Mouse (Mus musculus) forebrain, postnatal 0 days (tissue): ENCODE measurements around the gene Plxna4. TPM values are rescaled to one million over a fixed set of nuclear protein-coding genes. Genes with fewer than 3 reads are reported as not detected.
A peak's percentile ranks its signal among the peaks of the same experiment; 100 is the strongest.

ENCODE experiments used
- ATAC-seq: fragments of 200-750 bp; cut with Nextera tagmentation; 2 replicates; pipeline ENCODE4 v1.8.0; 2017; ENCODE audit warnings: mild to moderate bottlenecking, moderate library complexity
- DNase-seq: peaks from one replicate; pipeline ENCODE4 v3.0.0-alpha.2; 2015
- H3K27ac ChIP-seq: fragments of 300-500 bp; sonication (generic); 2 replicates; pipeline ENCODE4 v1.5.1; 2014; ENCODE audit warnings: low read depth, mild to moderate bottlenecking, antibody characterized with exemption, low read length, moderate library complexity, mixed read lengths
- H3K27me3 ChIP-seq: fragments of 300-500 bp; sonication (generic); 2 replicates; pipeline ENCODE4 v1.6.1; 2014; ENCODE audit warnings: mild to moderate bottlenecking, low read length, mixed read lengths; ENCODE audit not compliant: insufficient read depth
- H3K36me3 ChIP-seq: fragments of 300-500 bp; sonication (generic); 2 replicates; pipeline ENCODE4 v1.6.1; 2014; ENCODE audit warnings: mild to moderate bottlenecking, moderate library complexity; ENCODE audit not compliant: insufficient read depth
- H3K4me1 ChIP-seq: fragments of 300-500 bp; sonication (generic); 2 replicates; pipeline ENCODE4 v1.6.1; 2014; ENCODE audit warnings: antibody characterized with exemption; ENCODE audit not compliant: insufficient read depth
- H3K4me2 ChIP-seq: fragments of 300-500 bp; sonication (generic); 2 replicates; pipeline ENCODE4 v1.6.1; 2014; ENCODE audit warnings: low read depth, mild to moderate bottlenecking, moderate library complexity
- H3K4me3 ChIP-seq: fragments of 300-500 bp; sonication (generic); 2 replicates; pipeline ENCODE4 v1.5.1; 2014; ENCODE audit warnings: low read depth, low read length, mixed read lengths
- H3K9ac ChIP-seq: fragments of 300-500 bp; sonication (generic); 2 replicates; pipeline ENCODE4 v1.6.1; 2014; ENCODE audit warnings: mild to moderate bottlenecking
- H3K9me3 ChIP-seq: fragments of 300-500 bp; sonication (generic); 2 replicates; pipeline ENCODE4 v1.6.1; 2016; ENCODE audit warnings: low read length
- CTCF ChIP-seq: sonication (generic); IDR thresholded peaks from 2 replicates; pipeline ENCODE4 v1.5.1; 2016; ENCODE audit warnings: antibody characterized with exemption, control low read depth, low read depth
- WGBS: fragments of 180-500 bp; shearing (Covaris S2); extraction: QIAGEN DNeasy Blood & Tissue Kit; methylation state at CpG from one replicate; pipeline ENCODE4 v1.1.7; 2014; 5-methylcytosine and 5-hydroxymethylcytosine counted together
- polyA plus RNA-seq: library from polyadenylated mRNA; unstranded; fragments of >200 nt; fragmentation: Nextera tagmentation; extraction: Ambion mirVana; gene quantifications from 2 replicates; pipeline ENCODE4 v1.2.1, GENCODE M21; 2015
- total RNA-seq: library from RNA; depleted of rRNA; stranded (reverse); fragments of >200 nt; gene quantifications from 2 replicates; pipeline ENCODE4 v1.2.3, GENCODE M21; 2014

The Plxna4 gene
- total and polyA plus RNA-seq, 2 experiments from 2014 or later: 12.0 to 51.5 TPM

GRCm38 (mm10) chr6:32585211-32585610 is 2.8 kb downstream of the Plxna4 start:
- Histone ChIP-seq H3K27ac (peak overlapping the region; percentile 42), H3K9ac (peak overlapping the region; percentile 46), H3K36me3 (0 out of 2 replicates have a peak, but pooled peaks cover 3% of the 10 kb centered on the region), H3K4me2 (peak overlapping the region; percentile 77), H3K4me1 (peaks cover 11% of the 10 kb centered on the region; the same call in 1 of the 2 replicates), H3K27me3 (no peaks in the 10 kb centered on the region), H3K4me3 (peak overlapping the region; percentile 85), H3K9me3 (no peaks in the 10 kb centered on the region)
- TF ChIP-seq CTCF: no peak
- 28% methylated on average over 3 of the region's 3 CpGs for WGBS
- no peak for ATAC-seq
- DNase-seq: peak; percentile 34

GRCm38 (mm10) chr6:32584243-32584880 is 3.6 kb downstream of the Plxna4 start:
- H3K4me2 ChIP-seq: peak overlapping the region; percentile 77
- peak overlapping the region; percentile 46 for H3K9ac ChIP-seq
- no peaks in the 10 kb centered on the region for H3K9me3 ChIP-seq
- DNase-seq: peak; percentile 58
- peak; percentile 59 for TF ChIP-seq CTCF
- H3K4me1 ChIP-seq: peaks cover 11% of the 10 kb centered on the region; the same call in 1 of the 2 replicates
- peak overlapping the region; percentile 57 for H3K27ac ChIP-seq
- H3K4me3 ChIP-seq: peak overlapping the region; percentile 85
- ATAC-seq: no peak
- 0 out of 2 replicates have a peak, but pooled peaks cover 3% of the 10 kb centered on the region for H3K36me3 ChIP-seq
- 10% methylated on average over 5 of the region's 5 CpGs for WGBS
- H3K27me3 ChIP-seq: no peaks in the 10 kb centered on the region

GRCm38 (mm10) chr6:32583582-32583981 is 4.4 kb downstream of the Plxna4 start:
- 0 out of 2 replicates have a peak, but pooled peaks cover 3% of the 10 kb centered on the region for H3K36me3 ChIP-seq
- H3K9me3 ChIP-seq: no peaks in the 10 kb centered on the region
- H3K4me1 ChIP-seq: peaks cover 11% of the 10 kb centered on the region; the same call in 1 of the 2 replicates
- ATAC-seq (no peak), DNase-seq (peak; percentile 66)
- H3K27me3 ChIP-seq: no peaks in the 10 kb centered on the region
- peak overlapping the region; percentile 46 for H3K9ac ChIP-seq
- peak overlapping the region; percentile 85 for H3K4me3 ChIP-seq
- H3K4me2 ChIP-seq: peak overlapping the region; percentile 77
- 10% methylated on average over 3 of the region's 3 CpGs for WGBS
- TF ChIP-seq CTCF: peak; percentile 67
- H3K27ac ChIP-seq: peak overlapping the region; percentile 57

GRCm38 (mm10) chr6:32571485-32571884 is 16.5 kb downstream of the Plxna4 start:
- H3K4me3 ChIP-seq: no peak overlapping the region
- H3K4me1 ChIP-seq: no peaks in the 10 kb centered on the region; the same call in none of the 2 replicates
- H3K4me2 ChIP-seq: no peak overlapping the region
- DNase-seq: no peak
- H3K36me3 ChIP-seq: 0 out of 2 replicates have a peak, but pooled peaks cover 11% of the 10 kb centered on the region
- H3K9ac ChIP-seq: no peak overlapping the region
- ATAC-seq: no peak
- H3K27ac ChIP-seq: no peak overlapping the region
- WGBS: 72% methylated on average over 5 of the region's 5 CpGs
- TF ChIP-seq CTCF: no peak
- H3K27me3 ChIP-seq: no peaks in the 10 kb centered on the region
- no peaks in the 10 kb centered on the region for H3K9me3 ChIP-seq

- Histone ChIP-seq H3K27me3 (no peaks in the 10 kb centered on the region), H3K9ac (no peak overlapping the region), H3K36me3 (0 out of 2 replicates have a peak, but pooled peaks cover 8% of the 10 kb centered on the region), H3K27ac (no peak overlapping the region), H3K4me1 (no peaks in the 10 kb centered on the region; the same call in none of the 2 replicates), H3K4me3 (no peak overlapping the region), H3K9me3 (no peaks in the 10 kb centered on the region), H3K4me2 (no peak overlapping the region)
- DNase-seq (no peak), ATAC-seq (no peak)
- no peak for TF ChIP-seq CTCF
- 53% methylated on average over 3 of the region's 3 CpGs for WGBS
Measured at GRCm38 (mm10) chr6:32570445-32570844, 17.5 kb downstream of the Plxna4 start.

GRCm38 (mm10) chr6:32569919-32570318 is 18.1 kb downstream of the Plxna4 start:
- 0 out of 2 replicates have a peak, but pooled peaks cover 2% of the 10 kb centered on the region for H3K36me3 ChIP-seq
- no peaks in the 10 kb centered on the region for H3K9me3 ChIP-seq
- TF ChIP-seq CTCF: no peak
- H3K9ac ChIP-seq: no peak overlapping the region
- no peak for ATAC-seq
- H3K27ac ChIP-seq: no peak overlapping the region
- no peaks in the 10 kb centered on the region; the same call in none of the 2 replicates for H3K4me1 ChIP-seq
- H3K27me3 ChIP-seq: no peaks in the 10 kb centered on the region
- no peak overlapping the region for H3K4me2 ChIP-seq
- WGBS: 80% methylated on average over 3 of the region's 3 CpGs
- no peak overlapping the region for H3K4me3 ChIP-seq
- no peak for DNase-seq

GRCm38 (mm10) chr6:32546915-32547314 is 41.1 kb downstream of the Plxna4 start:
- DNase-seq (no peak), ATAC-seq (no peak)
- H3K4me3 ChIP-seq: no peak overlapping the region
- H3K36me3 ChIP-seq: peaks cover 3% of the 10 kb centered on the region; the same call in 1 of the 2 replicates
- no peaks in the 10 kb centered on the region for H3K27me3 ChIP-seq
- no peak overlapping the region for H3K9ac ChIP-seq
- H3K9me3 ChIP-seq: no peaks in the 10 kb centered on the region
- no peak for TF ChIP-seq CTCF
- no peak overlapping the region for H3K27ac ChIP-seq
- H3K4me2 ChIP-seq: no peak overlapping the region
- H3K4me1 ChIP-seq: no peaks in the 10 kb centered on the region
- 96% methylated on average over 1 of the region's 1 CpGs for WGBS
